Mouse (Mus musculus) MN1 (cell line): Measurements from ENCODE around the gene Isx.

Experiments used
- DNase-seq: peaks from one replicate; pipeline ENCODE4 v3.0.0-alpha.2; 2016; ENCODE audit warnings: low spot score

Gene Isx

DNA sequence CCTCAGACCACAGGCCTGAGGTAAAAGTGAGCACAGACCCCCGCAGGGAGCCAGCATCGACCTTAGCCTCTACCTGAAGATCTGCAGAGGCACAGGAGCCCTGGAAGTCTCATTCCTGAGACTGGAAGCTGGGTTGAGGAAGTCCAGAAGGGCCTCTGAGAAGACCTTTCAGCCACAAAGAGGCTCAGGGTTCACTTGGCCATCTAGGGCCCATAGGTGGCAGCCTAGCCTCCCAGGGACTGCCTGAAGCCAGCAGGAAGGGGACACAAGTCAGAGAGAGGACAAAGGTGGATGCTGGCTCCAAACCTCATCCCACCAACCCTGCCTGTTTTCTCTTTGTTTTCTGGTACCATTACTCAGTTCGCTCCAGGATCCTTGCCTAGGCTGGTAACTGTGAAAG, at the start of gene Isx:
TSS of gene Isx (plus strand) at position 234 of the 400 bp plus-strand sequence.
- no peak for DNase-seq

DNA sequence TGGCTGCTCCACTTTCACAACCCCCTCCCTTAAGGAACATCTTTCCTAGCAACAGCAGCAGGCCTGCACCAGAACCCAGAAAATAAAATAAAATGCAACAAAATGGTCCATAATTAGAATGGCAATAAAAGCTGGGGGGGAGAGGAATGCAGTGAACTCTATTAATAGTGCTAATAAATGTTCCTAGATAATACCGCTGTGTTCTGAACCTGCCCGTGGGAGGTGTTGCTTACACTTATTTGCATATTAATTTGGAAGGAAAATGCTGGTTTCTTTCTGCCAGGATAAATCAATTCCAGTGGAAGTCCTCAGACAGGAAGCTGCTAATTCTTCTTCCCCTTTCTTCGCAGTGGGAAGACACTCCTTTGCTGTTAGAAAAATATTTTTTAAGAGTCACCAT, 45.3 kb upstream of the Isx start:
- no peak for DNase-seq

DNA sequence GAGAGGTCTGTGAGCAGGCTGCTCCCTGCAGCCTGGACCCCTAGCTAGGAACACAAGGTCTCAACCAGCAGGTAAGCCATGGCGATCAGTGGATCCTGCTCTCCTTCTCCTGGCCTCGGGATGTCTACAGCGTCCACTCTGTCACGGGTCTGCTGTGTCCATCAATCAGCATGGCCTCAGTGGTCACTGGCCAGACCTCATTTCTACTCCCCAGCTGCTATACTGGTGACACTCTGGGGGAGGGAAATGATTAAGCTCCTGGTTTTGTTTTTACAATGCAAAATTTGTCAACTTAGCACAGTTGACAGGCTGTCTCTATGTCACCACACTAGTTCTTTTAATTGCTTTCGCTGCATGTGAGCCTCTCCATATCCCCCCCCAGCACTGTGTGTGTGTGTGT, 41.7 kb upstream of the Isx start:
- no peak for DNase-seq

DNA sequence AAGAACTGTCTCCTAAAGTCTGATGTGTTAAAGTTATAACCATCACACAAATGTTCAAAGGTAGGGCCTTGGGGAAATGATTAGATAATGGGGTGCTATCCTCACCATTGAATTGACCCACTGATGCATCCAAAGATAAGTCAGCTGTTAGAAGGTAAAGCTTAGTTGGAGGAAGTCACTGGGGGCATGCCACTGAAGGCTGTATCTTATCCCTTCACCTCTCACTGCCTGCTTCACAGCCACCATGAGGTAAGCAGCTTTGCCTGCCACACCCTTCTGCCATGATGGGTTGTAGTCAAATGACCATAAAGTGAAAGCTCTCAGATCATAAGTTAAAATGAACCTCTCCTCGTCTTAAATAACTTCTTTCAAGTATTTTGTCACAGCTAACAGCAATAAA, 38.7 kb upstream of the Isx start:
- DNase-seq = no peak

DNA sequence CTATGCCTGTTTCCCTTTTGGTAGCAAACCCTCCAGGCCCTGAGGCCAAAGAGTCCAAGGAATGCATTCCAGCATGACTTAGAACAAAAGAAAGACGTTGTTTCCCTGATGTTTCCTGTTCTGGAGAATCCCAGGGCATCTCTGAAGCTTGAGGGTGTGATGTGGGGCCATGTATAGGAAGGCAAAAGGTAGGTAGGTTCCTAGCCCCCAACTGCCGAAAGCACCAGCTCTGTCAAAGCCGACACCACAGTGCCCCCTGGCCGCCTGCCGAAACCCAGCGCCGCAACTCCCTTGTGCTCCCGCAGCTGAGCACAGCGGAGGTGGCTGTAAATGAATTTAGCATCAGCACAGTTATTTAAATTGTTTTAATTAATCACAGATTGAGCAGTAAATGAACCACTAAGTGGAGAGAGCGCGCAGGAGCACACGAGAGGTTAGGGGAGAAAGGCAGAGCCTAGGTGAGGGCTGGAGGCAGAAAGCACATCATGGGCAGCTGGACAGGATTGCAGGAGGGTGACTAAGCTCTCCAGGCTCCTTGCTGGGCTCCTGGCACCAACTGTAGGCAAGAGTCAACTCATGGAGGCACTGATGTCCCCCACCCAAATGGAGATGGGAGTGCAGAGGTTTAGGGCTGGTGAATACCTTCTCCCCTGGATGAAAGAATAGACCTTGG, 25.5 kb upstream of the Isx start:
- DNase-seq = no peak

DNA sequence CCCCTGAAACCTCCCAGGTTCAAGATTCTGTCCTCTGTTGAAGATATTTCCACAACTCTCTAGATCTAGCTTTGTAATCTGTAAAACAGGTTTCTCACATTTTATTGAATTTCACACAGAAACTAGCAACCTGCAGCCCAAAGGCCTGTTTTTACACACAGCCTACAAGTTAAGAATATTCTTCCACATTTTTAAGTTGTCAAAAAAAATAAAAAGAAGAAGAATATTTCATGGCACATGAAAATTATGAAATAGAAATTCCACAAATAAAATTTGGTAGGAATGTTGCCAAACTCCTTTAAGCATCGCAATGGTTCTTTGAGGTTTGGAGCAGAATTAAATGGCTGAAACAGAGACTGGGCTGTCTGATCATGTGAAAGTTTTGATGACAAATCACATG, 24.3 kb upstream of the Isx start:
- no peak for DNase-seq

DNA sequence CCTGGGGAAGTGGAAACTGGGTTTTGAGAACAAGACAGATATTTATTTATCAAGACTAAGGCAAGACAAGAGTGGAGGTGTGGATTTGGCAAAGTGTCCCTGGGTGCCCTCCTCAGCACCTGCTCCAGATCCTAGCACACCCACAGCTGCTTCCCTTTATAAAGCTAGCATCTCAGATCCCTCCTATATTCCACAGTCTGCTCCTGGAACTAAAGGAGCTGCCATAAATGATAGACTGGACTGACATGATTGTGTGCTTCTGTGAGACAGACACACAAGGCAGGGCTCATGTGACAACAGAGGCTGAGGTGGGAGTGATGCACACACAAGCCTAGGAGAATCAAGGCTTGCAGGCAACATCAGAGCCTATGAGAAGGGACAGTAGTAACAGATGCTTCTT, 22.0 kb upstream of the Isx start:
- DNase-seq = no peak

DNA sequence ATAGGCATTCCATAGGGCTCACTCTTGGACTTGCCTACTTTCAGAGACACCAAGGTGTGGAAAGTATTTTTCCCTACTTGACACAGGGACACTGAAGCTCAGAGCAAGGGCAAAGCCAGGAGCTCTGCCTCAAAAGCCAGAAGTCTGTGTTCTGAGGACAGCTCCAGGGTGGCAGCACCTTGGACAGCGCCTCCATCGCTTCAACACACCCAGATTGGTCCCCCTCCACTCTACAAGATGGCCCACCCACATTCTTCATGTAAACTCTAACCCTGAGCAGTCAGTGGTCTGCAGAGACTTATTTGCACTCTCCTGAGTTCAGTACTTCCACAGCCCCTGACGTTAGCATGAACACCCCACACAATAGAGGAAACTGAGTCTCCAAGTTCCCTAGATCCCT, 21.1 kb upstream of the Isx start:
- DNase-seq = no peak

DNA sequence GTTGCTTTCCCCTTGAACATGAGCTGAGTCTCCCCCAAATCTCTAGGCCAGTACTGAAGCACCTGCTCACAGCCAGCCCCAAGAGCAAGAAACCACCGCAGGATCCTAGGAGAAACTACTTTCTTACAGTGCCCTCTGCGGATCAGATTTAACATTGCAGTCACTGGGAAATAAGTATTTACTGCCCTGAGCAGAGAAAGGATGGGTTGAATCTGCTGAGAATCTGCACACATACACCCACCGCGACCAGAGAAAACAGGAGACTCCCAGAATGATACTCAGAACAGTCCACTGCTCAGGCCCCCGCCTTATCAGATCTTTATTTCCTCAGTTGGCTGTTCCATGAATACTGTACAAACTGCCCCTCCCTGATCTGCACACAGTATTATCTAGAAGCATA, 19.5 kb upstream of the Isx start:
- peak; percentile 24 for DNase-seq

DNA sequence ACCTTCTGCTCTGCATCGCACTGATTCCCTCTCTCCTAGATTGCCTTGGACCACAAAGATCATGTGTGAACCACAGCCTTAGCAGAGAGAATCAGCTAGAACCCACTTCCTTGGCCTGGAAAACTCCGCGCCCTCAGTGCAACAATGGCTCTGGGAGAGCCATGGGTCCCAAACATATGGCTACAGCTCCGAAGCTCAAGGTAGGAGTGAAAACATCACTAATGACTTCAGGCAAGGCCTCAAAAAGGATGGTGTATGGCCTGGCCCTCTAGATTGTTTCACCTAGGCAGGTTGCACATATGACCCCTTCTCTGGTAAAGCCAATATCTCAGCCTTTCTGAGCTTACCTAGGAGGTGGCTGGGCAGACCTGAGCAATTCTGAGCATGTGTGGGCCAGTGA, 18.2 kb upstream of the Isx start:
- DNase-seq = no peak

DNA sequence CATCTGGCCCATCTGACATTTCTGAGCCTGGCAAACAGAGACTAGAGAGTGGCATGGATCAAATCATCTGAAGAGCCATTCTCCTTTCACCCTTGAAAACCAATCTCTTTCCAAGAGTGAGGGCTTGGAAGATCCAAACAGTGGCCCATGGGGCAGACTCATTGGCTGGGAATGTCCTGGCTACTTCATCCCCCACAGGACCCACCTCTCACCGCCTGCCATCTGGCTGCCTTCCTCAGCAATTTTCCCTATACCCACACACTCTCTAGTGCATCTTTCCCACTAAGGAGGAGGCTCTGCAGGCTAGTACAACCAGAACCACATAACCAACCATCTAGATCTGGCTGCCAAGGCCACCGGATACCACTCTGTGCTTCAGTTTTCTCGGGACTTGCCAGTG, 17.6 kb upstream of the Isx start:
- no peak for DNase-seq

DNA sequence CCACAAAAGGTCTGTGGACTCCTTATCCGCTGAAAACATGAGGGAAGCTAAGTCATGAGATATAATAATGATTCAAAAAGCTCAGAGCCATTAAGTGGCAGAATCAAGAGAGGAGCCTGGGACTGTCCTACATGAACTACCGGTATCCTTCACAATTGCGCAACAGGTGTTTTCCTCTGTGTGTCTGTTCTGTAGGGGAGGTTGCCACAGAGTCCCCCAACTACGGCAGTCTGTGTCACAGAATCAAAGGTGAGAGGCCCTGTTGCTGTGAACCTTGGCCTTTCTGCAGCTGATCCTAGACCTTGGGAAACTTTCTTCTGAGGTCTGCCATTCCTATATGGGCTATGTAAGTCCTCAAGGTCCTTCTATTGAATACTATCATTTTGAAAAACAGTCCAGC, 13.7 kb upstream of the Isx start:
- no peak for DNase-seq

DNA sequence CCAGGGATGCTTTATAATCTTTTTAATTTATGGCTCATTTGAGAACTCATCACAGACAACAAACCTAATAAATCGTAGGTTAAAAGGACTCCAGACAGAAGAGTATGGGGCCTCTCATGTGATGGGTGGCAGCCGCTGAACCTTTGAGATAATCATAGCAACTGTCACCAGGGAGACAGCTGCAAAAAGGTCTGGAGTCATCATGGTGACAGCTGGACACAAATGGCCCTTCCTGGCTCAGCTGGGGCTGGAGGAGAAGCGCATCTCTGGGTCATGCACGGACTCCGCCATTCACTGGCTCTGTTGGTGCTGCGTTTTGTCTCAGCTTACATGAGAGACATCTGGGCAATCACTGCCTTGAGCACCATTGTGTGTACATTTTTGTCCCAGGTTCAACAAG, 12.5 kb upstream of the Isx start:
- no peak for DNase-seq

DNA sequence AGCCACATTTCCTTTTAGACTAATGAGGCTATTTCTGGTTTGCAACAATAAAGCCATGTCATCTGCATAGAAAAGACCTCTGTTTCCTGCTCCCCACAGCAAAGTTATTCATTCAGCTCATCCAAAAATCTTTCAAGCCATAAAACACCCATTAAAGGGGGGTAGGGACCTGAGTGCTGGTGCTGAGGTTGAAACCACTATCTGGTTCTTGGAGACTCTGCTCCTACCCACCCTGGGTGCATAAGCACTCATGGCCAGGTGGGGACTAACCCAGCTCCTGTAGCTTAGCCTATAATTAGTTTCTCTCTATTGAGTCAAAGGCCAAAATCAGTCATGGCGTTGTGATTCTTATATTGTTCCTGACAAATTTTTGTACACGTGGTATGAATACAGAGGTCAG, 10.4 kb upstream of the Isx start:
- DNase-seq = no peak

DNA sequence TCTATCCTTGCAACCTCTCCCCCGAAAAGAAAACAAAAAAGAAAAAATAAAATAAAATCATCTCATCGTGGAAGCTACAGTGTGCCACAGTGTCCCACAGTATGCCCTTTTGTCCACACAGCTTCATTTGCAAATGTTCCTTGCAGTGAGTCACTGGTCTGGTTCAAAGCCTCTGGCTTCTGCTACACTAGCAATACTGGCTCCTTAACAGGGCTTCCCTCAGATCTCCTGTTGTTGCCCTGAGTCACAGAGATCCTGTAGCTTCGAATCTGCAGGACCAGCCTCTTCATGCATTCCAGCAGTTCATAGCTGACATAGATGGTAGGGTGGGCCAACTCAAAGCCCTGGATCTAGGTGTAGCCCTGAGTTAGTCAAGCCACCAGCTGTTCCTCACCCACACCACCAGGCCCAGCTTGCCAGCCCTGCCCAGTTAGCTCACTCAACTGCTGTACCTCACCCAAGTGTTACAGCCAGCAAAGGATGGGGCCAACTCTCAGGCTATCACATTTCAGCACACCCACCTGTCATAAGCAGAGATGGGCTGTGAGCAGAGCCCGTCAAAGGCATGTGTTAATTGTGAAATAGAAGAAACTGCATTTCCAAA, 2.5 kb upstream of the Isx start:
- DNase-seq = no peak

DNA sequence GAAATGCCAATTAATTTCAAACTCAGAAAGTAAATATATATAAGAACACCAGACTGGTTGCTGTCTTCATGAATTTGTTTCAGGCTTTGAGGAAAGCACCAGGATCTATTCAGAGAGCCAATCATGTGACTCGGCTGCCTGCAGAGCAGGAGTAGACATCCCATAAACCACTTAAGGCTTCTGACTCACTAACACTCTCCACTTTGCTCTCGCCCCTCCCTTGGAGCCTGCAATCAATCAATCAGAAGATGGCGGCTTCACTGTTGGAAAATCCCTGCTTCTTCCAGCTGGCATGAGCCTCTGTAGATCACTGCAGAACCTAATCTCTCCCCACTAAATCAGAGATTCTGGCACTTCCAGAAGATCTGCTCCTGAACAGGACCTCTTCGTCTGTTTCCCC, 1.3 kb upstream of the Isx start:
- DNase-seq = peak; percentile 59

DNA sequence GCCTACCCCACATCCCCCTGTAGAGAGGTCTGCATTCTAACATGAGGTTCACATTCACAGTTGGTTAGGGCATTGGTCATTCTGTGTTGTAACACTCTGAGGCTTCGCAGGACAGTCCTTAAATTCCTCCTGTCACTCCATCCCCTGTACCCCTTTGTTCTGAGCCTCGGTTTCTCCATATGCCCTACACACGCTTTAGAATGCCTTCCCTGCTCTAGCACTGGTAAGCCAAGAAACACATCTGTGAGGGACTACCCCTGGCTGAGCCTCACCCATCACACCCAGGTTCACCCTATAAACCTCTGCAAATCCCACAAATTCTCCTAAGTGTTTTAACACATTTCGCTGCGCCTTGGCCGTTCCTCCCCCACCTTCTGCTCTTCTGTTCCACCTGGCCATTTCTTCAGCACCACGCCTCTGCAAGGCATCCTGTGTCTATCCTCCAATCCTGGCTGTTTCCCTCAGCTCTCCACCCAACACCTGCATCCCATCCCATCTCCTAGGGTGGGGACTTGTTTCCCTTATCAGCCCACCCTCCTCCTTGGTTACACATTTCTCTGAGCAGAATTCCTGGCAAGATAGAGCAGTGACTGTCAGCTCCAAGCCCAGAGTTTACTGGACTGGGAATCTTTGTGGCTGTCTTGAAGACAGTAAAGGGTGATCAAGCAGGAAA, 686 bp upstream of the Isx start:
- no peak for DNase-seq

DNA sequence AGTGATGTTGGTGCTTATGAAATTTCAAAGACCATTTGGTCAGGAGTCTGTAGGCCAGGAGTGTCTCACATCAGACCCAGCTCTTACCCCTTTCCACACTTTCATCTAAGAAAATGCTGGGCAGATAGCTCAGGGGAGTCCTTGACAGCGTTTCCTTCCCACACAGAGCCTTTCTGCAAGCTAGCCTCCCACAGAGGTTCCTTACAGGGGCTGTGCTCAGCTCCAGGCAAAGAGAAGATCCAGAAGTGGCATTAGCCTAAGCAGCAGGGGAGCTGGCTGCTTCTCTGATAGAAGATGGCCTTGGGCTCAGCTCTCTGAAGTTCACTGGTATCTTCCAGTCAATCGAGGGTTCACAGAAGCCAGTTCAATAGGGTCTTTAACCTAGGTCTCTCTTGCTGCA, 1.6 kb downstream of the Isx start:
- DNase-seq = no peak

DNA sequence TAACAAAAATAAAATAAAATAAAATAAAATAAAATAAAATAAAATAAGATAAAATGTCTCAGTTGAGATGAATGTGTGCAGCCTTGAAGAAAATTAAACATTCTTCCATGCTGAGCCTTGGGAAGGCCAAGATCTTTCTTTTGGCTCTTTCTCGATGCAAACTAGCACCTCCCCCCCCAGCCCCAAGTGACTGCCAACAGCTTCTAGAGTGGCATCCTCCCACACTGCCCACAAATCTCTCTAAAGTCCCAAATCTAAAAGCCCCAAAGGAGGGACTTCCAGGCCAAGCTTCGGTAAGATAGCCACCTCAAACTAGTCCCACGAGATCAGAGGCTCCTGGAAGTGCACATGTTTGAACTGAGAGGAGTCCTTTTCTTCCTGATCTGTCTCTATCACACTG, 5.7 kb downstream of the Isx start:
- no peak for DNase-seq

DNA sequence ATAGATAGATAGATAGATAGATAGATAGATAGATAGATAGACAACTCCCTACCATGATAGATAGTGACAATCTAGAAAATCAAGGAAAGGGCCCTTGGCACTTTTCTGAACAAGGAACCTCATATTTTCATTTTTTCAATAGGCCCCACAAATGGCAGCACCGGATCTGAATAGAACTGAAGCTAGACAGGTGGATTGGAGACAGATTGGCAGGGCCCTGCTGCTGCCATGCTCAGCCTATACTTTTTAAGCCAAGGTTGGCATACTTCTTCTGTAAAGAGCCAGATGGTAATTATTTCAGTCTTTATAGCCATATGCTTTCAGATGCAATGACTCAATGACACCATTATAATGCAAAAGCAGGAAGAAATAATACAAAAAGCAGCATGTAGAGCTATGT, 15.8 kb downstream of the Isx start:
- DNase-seq = no peak

DNA sequence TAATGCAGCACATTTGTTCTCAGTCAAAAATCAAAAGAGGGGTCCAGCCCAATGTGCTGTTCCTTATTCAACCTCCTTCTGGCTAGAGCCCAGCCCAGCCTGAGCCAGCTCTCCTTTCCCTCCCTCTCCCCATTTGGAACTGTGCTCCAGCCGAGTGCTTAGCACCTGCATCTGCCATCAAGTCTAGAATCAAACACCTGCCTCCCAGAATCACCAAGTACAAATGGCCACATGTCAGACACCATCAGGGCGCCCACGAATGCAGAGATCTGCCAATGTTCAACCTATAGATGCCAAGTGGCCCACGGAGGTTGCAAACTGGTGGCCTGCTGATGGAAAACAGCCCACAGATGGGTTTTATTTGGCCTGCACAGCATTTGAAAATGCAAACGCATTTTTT, 18.1 kb downstream of the Isx start:
- DNase-seq = no peak

DNA sequence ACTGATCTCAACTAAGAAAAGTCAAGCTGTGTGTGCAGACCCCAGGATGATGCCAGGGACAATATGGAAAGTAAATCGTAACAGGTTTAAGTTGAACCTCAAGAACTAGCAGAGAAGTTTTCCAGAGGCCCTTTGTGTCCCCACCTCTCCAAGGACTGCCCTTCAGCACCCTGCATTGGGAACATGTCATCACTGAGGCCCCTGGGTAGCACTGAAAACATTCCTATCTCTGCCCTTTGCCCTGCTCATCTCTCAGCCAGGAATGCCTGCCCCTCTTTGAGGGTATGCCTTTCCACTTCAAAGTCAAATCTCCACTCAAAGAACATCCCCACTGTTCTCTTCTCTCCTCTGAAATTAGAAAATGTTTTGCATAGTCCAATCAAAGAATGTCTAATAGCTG, 23.3 kb downstream of the Isx start:
- no peak for DNase-seq

DNA sequence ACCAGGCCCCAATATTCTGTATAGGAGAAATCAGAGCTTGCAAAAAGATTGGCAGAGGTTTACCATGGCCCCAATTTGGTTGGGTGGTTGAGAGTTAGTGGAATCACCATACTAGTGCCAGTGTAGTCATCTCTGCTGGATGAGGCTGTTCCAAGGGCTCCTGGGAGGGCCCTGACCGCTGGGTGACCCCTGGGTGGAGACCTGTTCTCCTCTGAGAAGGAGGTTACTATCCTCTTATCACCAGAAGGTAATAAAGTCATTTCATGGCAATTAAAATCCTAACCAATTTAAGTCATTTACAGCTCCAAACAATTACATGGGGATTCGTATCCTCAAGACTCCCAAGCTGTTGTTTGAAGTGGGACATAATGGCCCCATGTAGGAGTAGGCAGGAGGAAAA, 24.3 kb downstream of the Isx start:
- DNase-seq = peak; percentile 32

DNA sequence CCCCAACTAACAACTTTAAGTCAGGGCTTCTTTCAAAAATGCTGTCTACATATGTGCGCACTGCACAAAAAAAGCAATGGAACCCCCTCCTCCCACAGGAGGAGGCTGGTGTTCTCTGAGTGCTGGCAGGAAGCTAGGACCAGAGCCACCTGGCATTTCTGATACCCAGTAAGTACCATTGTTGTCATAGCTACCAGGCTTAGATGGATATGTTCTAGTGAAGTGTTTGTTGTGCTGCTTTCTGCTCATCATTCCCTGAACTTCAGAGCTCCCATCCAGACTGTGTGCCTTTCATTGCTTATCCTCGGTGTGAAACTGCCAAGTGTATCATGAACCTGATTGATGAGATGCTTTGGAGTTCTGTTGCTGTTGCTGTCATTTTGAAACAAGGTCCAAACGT, 26.8 kb downstream of the Isx start:
- no peak for DNase-seq
